Mouse (Mus musculus): ENCODE results near the gene Il1rl1.

GRCm38 (mm10) chr1:40501546-40502398 is 72.4 kb downstream of the Il1rl1 start:
- TF ChIP-seq CTCF (conservative IDR thresholded peaks at IDR 0.05; ENCODE audit: insufficient read depth, insufficient read length, low read depth, low read length) (no peak), POLR2A (IDR thresholded peaks at IDR 0.05; ENCODE audit: low read depth, low read length) (no peak)

Data from kidney, adult 2 months (tissue).